Mouse (Mus musculus) cerebellum, adult 2 months (tissue): ENCODE data around the gene Zcchc10.
"Not testable (repeated sequence)": the region's sequence is repeated elsewhere in the genome, so short reads cannot be mapped to it uniquely, and the experiment has no call there.

Source experiments
- CTCF ChIP-seq: fragments of 200-500 bp; IDR thresholded peaks from 2 replicates; pipeline ENCODE4 v1.5.1; 2011; ENCODE audit warnings: low read depth, mild to moderate bottlenecking, control low read depth, low read length, moderate library complexity, borderline replicate concordance; ENCODE audit not compliant: insufficient read depth
- POLR2A ChIP-seq: fragments of 200-500 bp; IDR thresholded peaks from 2 replicates; pipeline ENCODE4 v1.6.1; 2011; ENCODE audit warnings: low read length, control low read depth, borderline replicate concordance; ENCODE audit not compliant: insufficient read depth

DNA sequence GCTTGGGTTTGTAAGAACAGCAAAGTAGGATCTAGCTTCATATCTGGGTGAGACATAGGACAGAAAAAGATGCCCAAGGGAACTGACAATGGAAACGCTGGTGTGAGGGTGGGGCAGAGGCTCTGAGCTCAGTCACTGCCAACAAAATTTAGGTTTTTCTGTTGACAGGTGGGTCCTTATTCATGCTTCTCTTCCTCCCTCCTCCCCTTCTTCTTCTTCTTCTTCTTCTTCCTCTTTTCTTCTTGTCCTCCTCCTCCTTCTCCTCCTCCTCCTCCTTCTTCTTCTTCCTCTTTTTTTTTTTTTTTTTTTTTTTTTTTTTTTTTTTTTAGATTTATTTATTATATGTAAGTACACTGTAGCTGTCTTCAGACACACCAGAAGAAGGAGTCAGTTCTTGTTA lies 11.7 kb upstream of the Zcchc10 start:
- TF ChIP-seq CTCF, POLR2A: not testable (repeated sequence)
